Mouse (Mus musculus): ENCODE results near the gene Dpp9. TPM values are rescaled to one million over a fixed set of nuclear protein-coding genes. Genes with fewer than 3 reads are reported as not detected.

The Dpp9 gene
- polyA plus RNA-seq, 1 experiment from 2014 or later = 26.5 TPM

DNA sequence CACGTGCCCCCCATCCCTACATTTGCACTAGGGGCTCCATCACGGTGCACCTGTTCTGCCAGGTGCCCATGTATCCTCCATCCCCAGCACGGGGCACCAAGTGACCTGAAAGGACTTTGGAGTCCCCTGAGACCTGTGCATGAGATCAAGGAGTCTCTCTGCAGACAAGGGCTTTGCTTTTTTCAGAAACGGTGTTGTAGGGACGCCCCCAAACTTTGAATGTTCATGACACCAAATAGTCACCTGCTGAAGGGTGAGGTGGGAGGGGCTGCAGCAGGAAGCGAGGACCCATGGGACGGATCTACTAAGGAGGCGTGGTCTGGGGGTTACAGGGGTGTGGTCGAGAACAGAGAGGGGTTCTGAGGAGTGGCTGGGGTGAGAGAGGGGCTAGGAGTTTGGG is 70.4 kb downstream of the Dpp9 start:
- no peaks in the 10 kb centered on the region for H3K36me3 ChIP-seq
- peaks cover 14% of the 10 kb centered on the region for H3K4me1 ChIP-seq (replicated peaks)
- H3K27ac ChIP-seq = no peak overlapping the region
- H3K4me3 ChIP-seq = peak overlapping the region; percentile 39
- WGBS = 24% methylated on average over 9 of the region's 9 CpGs
- no peaks in the 10 kb centered on the region for H3K9me3 ChIP-seq
- ATAC-seq (ENCODE audit: low FRiP score) = 0 out of 2 replicates have a peak, but pooled peaks have one; percentile 16
- H3K27me3 ChIP-seq = peaks cover 88% of the 10 kb centered on the region
- peak overlapping the region; percentile 74 for H3K9ac ChIP-seq
- H3K4me2 ChIP-seq = peak overlapping the region; percentile 71

DNA sequence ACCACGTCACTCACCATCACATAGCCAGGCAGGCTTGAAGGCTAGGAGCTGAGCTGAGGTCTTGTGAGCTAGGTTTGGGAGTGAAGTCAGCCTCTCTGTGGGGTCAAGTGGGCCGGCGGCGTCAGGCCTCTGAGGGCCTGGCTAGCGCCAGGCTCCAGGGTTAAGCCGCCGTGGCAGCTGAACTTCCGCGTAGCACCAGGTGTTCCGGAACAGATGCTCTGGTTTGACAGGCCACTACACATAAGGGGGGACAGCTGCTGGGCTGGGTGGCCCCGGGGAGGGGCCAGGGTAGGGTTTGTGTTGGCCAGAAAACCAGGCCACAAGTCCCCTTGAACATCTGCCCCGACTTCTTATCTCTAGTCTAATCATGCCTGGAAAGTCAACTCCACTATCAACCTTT is 71.3 kb downstream of the Dpp9 start:
- no peaks in the 10 kb centered on the region for H3K36me3 ChIP-seq
- peaks cover 19% of the 10 kb centered on the region for H3K4me1 ChIP-seq (replicated peaks)
- H3K9me3 ChIP-seq = no peaks in the 10 kb centered on the region
- H3K9ac ChIP-seq = no peak overlapping the region
- 54% methylated on average over 12 of the region's 12 CpGs for WGBS
- H3K27ac ChIP-seq = no peak overlapping the region
- H3K27me3 ChIP-seq = peaks cover 87% of the 10 kb centered on the region
- H3K4me2 ChIP-seq = no peak overlapping the region
- no peak for ATAC-seq (ENCODE audit: low FRiP score)
- H3K4me3 ChIP-seq = no peak overlapping the region

DNA sequence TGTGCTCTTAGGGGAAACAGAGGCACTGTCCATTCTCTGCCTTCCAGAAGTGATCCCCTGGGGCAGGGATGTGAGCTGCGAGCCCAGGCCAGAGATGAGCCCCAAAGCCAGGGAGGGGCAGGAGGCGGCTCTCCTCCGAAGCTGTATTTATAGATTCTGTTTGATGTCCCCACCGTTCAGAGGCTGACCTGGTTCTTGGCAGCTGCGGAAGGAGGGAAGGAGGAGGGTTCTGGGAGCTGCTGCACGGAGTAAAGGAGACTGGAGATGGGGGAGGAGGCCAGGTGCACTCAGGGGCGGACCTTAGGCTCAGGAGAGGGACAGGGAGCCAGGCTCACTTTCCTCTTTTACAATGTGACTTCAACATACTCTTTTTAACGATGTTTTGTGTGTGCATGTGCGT is 72.6 kb downstream of the Dpp9 start:
- no peak overlapping the region for H3K9ac ChIP-seq
- no peak for ATAC-seq (ENCODE audit: low FRiP score)
- WGBS = 17% methylated on average over 9 of the region's 9 CpGs
- H3K36me3 ChIP-seq = no peaks in the 10 kb centered on the region
- no peaks in the 10 kb centered on the region for H3K9me3 ChIP-seq
- peaks cover 32% of the 10 kb centered on the region for H3K4me1 ChIP-seq (replicated peaks)
- H3K4me3 ChIP-seq = no peak overlapping the region
- no peak overlapping the region for H3K27ac ChIP-seq
- H3K27me3 ChIP-seq = peaks cover 86% of the 10 kb centered on the region
- no peak overlapping the region for H3K4me2 ChIP-seq

DNA sequence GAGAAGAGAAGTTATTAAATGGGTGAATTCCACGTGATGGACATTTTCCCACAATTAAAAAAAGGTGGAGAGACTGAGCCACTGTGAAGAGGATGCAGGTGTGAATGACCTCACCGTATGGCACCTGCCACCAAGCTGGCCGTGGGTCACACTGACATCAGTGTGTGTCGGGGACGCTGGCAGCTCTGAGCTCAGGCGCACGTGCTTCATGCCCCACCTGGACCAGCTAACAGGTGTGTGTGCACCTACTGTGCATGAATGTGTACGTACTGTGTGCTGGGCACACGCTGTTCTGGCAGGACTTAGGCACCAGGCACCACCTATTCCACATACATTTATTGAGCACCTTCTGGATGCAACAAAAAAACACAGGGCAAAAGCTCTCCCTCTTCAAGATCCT is 74.2 kb downstream of the Dpp9 start:
- no peak overlapping the region for H3K4me3 ChIP-seq
- no peak overlapping the region for H3K9ac ChIP-seq
- H3K27me3 ChIP-seq = peaks cover 79% of the 10 kb centered on the region
- H3K4me1 ChIP-seq (replicated peaks) = peaks cover 38% of the 10 kb centered on the region
- ATAC-seq (ENCODE audit: low FRiP score) = no peak
- H3K36me3 ChIP-seq = no peaks in the 10 kb centered on the region
- H3K4me2 ChIP-seq = no peak overlapping the region
- 78% methylated on average over 9 of the region's 9 CpGs for WGBS
- H3K9me3 ChIP-seq = no peaks in the 10 kb centered on the region
- no peak overlapping the region for H3K27ac ChIP-seq

- Histone ChIP-seq H3K9me3 (no peaks in the 10 kb centered on the region), H3K4me1 (replicated peaks) (peaks cover 51% of the 10 kb centered on the region), H3K27me3 (peaks cover 74% of the 10 kb centered on the region), H3K36me3 (no peaks in the 10 kb centered on the region), H3K4me3 (peak overlapping the region; percentile 48), H3K9ac (peak overlapping the region; percentile 71), H3K4me2 (peak overlapping the region; percentile 68), H3K27ac (peak overlapping the region; percentile 58; the same call in 1 of the 2 replicates)
- under 1% methylated on average over 42 of the region's 47 CpGs for WGBS
- ATAC-seq (ENCODE audit: low FRiP score) = peak; percentile 61
Measured at GRCm38 (mm10) chr17:56141702-56142605, 76.8 kb downstream of the Dpp9 start.

DNA sequence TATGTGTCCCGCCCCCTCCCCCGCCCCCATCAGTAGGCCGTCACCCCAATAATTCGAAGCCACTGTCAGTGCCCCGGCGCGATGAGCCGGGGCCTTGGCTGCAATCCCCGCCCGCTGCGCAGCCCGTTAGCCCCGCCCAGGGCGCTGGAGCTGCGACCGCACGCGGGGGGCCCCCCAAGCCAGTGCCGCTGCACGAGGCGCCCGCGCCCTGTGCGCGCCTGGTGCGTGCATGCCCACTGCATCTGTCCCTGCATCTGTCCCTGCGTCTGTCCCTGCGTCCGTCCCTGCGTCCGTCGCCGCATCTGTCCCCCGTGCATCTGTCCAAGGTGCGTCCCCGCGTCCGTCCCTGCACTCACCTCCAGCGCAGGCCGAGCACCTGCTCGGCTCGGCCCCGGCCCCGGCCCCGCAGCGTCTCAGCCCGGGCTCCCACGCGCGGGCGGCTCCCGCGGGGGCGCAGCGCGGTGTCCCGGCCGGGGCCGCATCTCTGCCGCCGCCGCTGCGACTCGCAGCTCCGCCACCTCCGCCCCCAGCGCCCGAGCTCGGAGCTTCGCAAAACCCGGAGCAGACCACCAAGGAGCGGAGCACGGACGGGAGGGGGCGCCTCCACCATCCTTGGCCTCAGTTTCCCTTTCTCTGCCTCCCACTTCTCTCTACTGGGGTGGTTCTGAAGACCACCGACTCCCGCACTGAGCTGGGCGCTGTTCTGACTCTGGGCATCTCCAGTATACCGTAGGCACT is 78.7 kb downstream of the Dpp9 start, which contains the start of gene Sema6b:
Gene Sema6b (minus strand): TSS at position 486 of the 738 bp plus-strand sequence.
- peaks cover 63% of the 10 kb centered on the region for H3K4me1 ChIP-seq (replicated peaks)
- no peaks in the 10 kb centered on the region for H3K36me3 ChIP-seq
- H3K9ac ChIP-seq = peak within 1 kb of the TSS; percentile 96
- ATAC-seq (ENCODE audit: low FRiP score) = peak; percentile 43
- peaks cover 68% of the 10 kb centered on the region for H3K27me3 ChIP-seq
- H3K4me2 ChIP-seq = peak within 1 kb of the TSS; percentile 78
- WGBS = 1% methylated on average over 71 of the region's 79 CpGs
- no peaks in the 10 kb centered on the region for H3K9me3 ChIP-seq
- H3K27ac ChIP-seq = peak within 1 kb of the TSS; percentile 90
- H3K4me3 ChIP-seq = peak within 1 kb of the TSS; percentile 81

- peak; percentile 29 for ATAC-seq (ENCODE audit: low FRiP score)
- Histone ChIP-seq H3K27me3 (peaks cover 66% of the 10 kb centered on the region), H3K4me2 (peak overlapping the region; percentile 78), H3K27ac (peak overlapping the region; percentile 90), H3K4me1 (replicated peaks) (peaks cover 69% of the 10 kb centered on the region), H3K9me3 (no peaks in the 10 kb centered on the region), H3K4me3 (peak overlapping the region; percentile 81), H3K36me3 (no peaks in the 10 kb centered on the region), H3K9ac (peak overlapping the region; percentile 96)
- WGBS = 5% methylated on average over 20 of the region's 21 CpGs
Measured at GRCm38 (mm10) chr17:56139355-56139754, 79.3 kb downstream of the Dpp9 start.

DNA sequence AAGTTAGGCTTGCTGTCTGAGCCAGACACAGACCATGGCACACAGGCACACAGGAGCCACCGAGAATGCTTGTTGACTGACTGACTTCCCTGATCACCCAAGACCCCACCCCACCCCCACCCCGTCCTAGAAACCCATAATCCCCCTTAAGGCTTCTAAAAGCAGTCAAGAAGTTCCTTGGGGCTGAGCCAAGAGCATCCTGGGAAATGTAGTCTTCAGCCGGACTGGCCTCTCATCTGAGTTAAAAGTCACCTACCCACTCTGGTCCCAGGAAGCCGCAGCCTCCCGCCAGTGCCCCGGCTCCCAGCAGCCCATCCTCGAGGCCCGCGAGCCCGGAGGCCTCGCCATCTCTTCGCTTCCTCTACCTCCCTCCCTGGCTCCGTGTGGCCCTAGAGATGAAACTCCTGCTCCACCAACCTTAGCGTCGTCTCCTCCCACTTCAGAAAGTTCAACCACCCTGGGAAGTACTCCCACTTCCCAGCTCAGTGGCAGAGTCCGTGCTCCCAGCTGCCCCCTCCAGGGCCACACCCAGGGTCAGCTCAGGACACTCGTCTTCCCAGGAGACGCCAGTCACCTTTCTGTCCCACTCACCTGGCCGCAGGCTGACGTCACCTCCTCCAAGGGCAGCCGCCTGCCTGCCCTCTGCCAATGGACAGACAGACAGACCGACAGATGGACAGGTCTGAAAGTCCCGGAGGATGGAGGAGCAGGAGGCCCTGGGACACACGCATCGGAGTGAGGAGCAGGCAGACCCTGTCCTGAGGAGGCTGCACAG is 80.7 kb downstream of the Dpp9 start:
- no peak for ATAC-seq (ENCODE audit: low FRiP score)
- peaks cover 82% of the 10 kb centered on the region for H3K4me1 ChIP-seq (replicated peaks)
- H3K4me2 ChIP-seq = peak overlapping the region; percentile 78
- H3K27ac ChIP-seq = no peak overlapping the region
- peak overlapping the region; percentile 96 for H3K9ac ChIP-seq
- 17% methylated on average over 25 of the region's 25 CpGs for WGBS
- no peaks in the 10 kb centered on the region for H3K9me3 ChIP-seq
- H3K4me3 ChIP-seq = peak overlapping the region; percentile 81
- peaks cover 53% of the 10 kb centered on the region for H3K27me3 ChIP-seq
- no peaks in the 10 kb centered on the region for H3K36me3 ChIP-seq

MicroRNA genes within 50 kb of the gene (microRNA counts, 519-probe panel; counts per million panel counts)
- microRNA mmu-miR-7b = 2,829 counts per million, percentile 29 among the panel's probes with 10 or more counts

Small RNAs within 50 kb of the gene (microRNA-seq; reads per million reads assigned to microRNA genes)
- gene Gm44397 = not detected
- gene Mir7b = 752 reads per million, percentile 75 among the genes with 10 or more reads in this experiment

Other genes starting within 250 kb of the Dpp9 start
- gene Shd, start 248.4 kb downstream of the Dpp9 start, polyA plus RNA-seq (2015; fragmentation: Nextera tagmentation; extraction: Ambion mirVana) = 170 and 182 TPM in 2 replicates
- 159 and 172 TPM in 2 replicates for gene Fsd1, start 232.4 kb downstream of the Dpp9 start, polyA plus RNA-seq (2015; fragmentation: Nextera tagmentation; extraction: Ambion mirVana)
- 5.7 and 5.8 TPM in 2 replicates for gene Stap2, start 213.3 kb downstream of the Dpp9 start, polyA plus RNA-seq (2015; fragmentation: Nextera tagmentation; extraction: Ambion mirVana)
- 159 and 163 TPM in 2 replicates for gene Mpnd, start 213.2 kb downstream of the Dpp9 start, polyA plus RNA-seq (2015; fragmentation: Nextera tagmentation; extraction: Ambion mirVana)
- gene Sh3gl1, start 182.3 kb downstream of the Dpp9 start, polyA plus RNA-seq (2015; fragmentation: Nextera tagmentation; extraction: Ambion mirVana) = 116 and 118 TPM in 2 replicates
- 6.1 and 6.9 TPM in 2 replicates for gene Chaf1a, start 178.5 kb downstream of the Dpp9 start, polyA plus RNA-seq (2015; fragmentation: Nextera tagmentation; extraction: Ambion mirVana)
- 77.2 and 86.0 TPM in 2 replicates for gene Ubxn6, start 143.9 kb downstream of the Dpp9 start, polyA plus RNA-seq (2015; fragmentation: Nextera tagmentation; extraction: Ambion mirVana)
- 150 and 154 TPM in 2 replicates for gene Hdgfl2, start 139.3 kb downstream of the Dpp9 start, polyA plus RNA-seq (2015; fragmentation: Nextera tagmentation; extraction: Ambion mirVana)
- gene Plin4, start 109.1 kb downstream of the Dpp9 start, polyA plus RNA-seq (2015; fragmentation: Nextera tagmentation; extraction: Ambion mirVana) = 0.10 TPM in 2 replicates
- gene Plin5, start 101.3 kb downstream of the Dpp9 start, polyA plus RNA-seq (2015; fragmentation: Nextera tagmentation; extraction: Ambion mirVana) = 0.83 and 1.0 TPM in 2 replicates
- gene Lrg1, start 96.9 kb downstream of the Dpp9 start, polyA plus RNA-seq (2015; fragmentation: Nextera tagmentation; extraction: Ambion mirVana) = not detected in 2 replicates
- 10.5 and 11.7 TPM in 2 replicates for gene Sema6b, start 78.6 kb downstream of the Dpp9 start, polyA plus RNA-seq (2015; fragmentation: Nextera tagmentation; extraction: Ambion mirVana)
- gene Tnfaip8l1, start 56.4 kb downstream of the Dpp9 start, polyA plus RNA-seq (2015; fragmentation: Nextera tagmentation; extraction: Ambion mirVana) = 7.9 and 9.2 TPM in 2 replicates
- 69.2 and 72.6 TPM in 2 replicates for gene Mydgf, start 35.0 kb downstream of the Dpp9 start, polyA plus RNA-seq (2015; fragmentation: Nextera tagmentation; extraction: Ambion mirVana)
- 18.9 and 20.1 TPM in 2 replicates for gene Fem1a, start 37.9 kb upstream of the Dpp9 start, polyA plus RNA-seq (2015; fragmentation: Nextera tagmentation; extraction: Ambion mirVana)
- 1.3 and 1.4 TPM in 2 replicates for gene Ticam1, start 57.9 kb upstream of the Dpp9 start, polyA plus RNA-seq (2015; fragmentation: Nextera tagmentation; extraction: Ambion mirVana)
- gene Plin3, start 74.0 kb upstream of the Dpp9 start, polyA plus RNA-seq (2015; fragmentation: Nextera tagmentation; extraction: Ambion mirVana) = 20.0 and 23.5 TPM in 2 replicates
- not detected in 2 replicates for gene Arrdc5, start 81.4 kb upstream of the Dpp9 start, polyA plus RNA-seq (2015; fragmentation: Nextera tagmentation; extraction: Ambion mirVana)
- 27.1 and 29.6 TPM in 2 replicates for gene Uhrf1, start 84.4 kb upstream of the Dpp9 start, polyA plus RNA-seq (2015; fragmentation: Nextera tagmentation; extraction: Ambion mirVana)
- 66.0 and 66.7 TPM in 2 replicates for gene Kdm4b, start 107.2 kb upstream of the Dpp9 start, polyA plus RNA-seq (2015; fragmentation: Nextera tagmentation; extraction: Ambion mirVana)

Data from hindbrain, embryonic 13.5 days (tissue).